Mouse (Mus musculus) CD4-positive, CD25-positive, alpha-beta regulatory T cell, adult 9 weeks (primary cell): Measurements from ENCODE around the gene Emd. TPM values are rescaled to one million over a fixed set of nuclear protein-coding genes. Genes with fewer than 3 reads are reported as not detected.

ENCODE experiments used
- polyA plus RNA-seq: library from polyadenylated mRNA; unstranded; fragments of 100-300 nt; shearing (Covaris generic); gene quantifications from one replicate; pipeline ENCODE4 v1.2.1, GENCODE M21; 2017

The Emd gene
- 70.3 TPM for polyA plus RNA-seq

DNA sequence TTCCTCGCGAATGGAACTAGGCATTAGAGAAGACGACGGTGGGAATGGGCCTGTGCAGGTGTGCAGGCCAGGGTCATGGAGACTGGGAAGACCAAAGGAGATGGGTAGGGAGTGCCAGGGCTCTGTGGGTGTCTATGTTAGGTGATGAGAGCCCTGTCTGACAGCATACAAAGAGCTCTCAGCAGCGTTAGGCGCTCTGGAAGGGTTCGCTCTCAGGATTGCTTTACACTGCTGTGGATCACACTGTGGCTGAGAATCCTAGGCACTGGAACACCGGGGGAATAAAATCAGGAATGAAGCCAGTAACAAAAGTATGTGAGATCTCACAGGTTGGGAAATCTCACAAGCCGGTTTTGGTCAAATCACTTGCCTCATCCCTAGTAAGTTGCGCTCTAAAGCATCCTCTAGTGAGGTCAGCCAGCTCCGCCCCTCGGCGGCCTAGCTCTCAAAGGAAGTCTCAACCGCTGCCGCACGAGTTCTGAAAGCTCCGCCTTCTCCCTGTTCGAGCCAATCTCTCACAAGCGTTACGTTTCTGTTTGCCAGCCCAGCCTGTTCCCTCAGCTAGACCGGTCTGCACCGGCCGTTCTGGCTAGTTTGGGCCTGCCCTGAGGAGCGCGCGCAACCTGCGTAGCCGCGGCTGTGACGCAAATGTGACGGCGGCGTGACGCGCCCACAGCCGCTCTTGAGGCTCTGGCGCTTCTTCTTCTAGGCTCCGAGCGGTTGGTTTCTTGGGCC lies at the start of gene Emd:
Gene Emd, plus strand, starts transcription at position 535 of the 735 bp plus-strand sequence.

DNA sequence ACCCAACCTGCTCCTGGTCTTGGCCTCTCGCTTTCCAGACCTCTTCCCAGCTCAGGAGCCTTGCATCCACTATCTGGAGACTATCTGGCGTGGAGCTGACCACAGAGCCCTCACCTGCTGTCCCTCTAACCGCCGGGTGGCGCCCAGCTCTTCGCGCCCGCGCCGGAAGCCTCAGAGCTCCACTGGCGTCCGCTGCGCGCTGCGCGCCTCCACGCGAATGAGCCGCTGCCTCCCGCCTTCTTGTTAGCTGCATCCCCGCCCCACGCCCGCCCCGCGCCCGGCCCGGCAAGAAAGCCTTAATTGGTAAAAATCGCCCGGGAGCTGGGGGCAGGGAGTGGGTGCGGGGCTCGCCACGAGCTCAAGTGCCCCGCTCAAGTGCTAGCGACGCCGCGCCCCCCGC lies 4.9 kb upstream of the Emd start, which contains the start of gene Flna:
Gene Flna, minus strand, starts transcription at position 206 of the 400 bp plus-strand sequence.

GRCm38 (mm10) chrX:74270062-74270901 lies 15.8 kb downstream of the Emd start, which contains the start of gene Rpl10:
Gene Rpl10 (plus strand): TSS chrX:74270812.

DNA sequence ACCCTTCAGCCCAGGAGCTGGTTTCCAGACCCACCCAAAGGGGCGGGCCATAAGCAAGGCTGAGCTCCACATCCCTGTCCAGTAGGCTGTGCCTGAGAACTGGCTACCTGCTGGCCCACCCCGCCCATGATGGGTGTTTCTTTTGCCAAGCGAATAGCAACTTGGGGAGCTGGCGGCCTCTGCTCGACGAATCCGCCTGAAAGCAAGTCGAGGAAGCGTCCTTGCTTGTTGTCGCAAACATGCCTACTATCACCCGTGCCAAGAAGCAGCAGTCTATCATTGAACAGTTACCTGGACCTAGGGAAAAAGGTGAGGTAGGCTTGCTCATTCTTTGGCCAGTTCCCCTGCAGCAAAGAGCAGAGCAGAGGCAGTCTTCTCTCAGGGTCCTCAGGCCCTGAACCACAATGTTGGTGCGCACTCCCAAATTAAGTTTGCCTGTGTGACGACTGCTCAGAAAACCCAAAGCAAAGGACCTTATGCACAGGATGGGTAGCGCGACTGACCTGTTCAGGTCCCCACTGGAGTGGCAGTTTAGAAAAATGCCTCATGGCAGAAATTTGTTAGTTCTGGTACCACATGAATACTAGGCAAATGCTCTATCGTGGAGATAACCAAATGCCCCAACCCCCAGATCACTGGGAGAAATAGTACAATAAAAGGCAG lies 27.4 kb downstream of the Emd start, which contains the start of the genes Taz and Dnase1l1:
Gene Taz, plus strand, starts transcription at position 181 of the 663 bp plus-strand sequence.
Gene Dnase1l1, minus strand, starts transcription at position 606 of the 663 bp plus-strand sequence.

DNA sequence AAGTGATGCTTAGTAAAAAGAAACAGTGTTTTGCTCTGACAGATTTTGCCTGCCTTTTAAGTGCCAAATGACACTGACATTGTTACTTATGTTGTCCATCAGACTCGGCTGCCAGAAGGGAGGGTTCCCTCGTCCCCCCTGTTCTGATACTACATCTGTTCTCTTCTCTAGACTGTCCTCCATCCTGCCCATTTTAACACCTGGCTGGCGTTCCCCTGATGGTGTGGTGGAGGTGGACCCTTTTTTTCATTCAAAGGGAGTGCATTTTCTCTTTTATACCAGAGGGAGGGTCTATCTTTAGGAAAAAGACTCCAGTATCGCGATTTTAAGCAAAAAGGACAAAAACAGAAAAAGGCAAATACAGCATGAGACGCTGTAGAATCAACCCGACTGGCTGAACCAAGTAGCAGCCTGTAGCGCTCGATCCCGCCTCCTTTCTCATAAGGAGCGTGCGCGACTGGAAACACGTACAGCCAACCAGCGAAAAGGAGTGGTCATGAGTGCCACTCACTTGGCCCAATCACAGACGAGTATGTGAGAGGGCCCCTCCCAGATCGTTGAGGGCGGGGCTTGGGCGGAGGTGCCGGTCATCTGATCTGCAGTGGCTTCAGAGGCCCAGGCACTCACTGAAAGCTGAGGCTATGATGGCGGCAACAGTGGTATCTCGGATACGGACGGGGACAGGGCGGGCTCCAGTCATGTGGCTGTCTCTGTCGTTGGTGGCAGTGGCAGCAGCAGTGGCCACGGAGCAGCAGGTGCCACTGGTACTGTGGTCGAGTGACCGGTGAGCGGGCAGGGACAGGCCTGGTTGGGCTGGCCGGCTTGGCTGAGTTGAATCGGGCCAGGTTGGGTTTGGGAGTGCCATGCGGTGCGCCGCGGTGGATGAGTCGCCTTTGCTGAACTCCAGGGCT lies 42.3 kb downstream of the Emd start, which contains the start of gene Atp6ap1:
Gene Atp6ap1, plus strand, starts transcription at position 560 of the 911 bp plus-strand sequence.

GRCm38 (mm10) chrX:74304867-74305700 lies 50.6 kb downstream of the Emd start, which contains the start of gene Gdi1:
Gene Gdi1 (plus strand): TSS chrX:74304998.

Other genes starting within 250 kb of the Emd start
- gene Irak1, start 230.8 kb upstream of the Emd start, polyA plus RNA-seq = 20.0 TPM
- not detected for gene Opn1mw, start 127.2 kb upstream of the Emd start, polyA plus RNA-seq
- gene Mecp2, start 119.3 kb upstream of the Emd start, polyA plus RNA-seq = 38.4 TPM
- not detected for gene Tex28, start 86.8 kb upstream of the Emd start, polyA plus RNA-seq
- gene Tktl1, start 77.4 kb upstream of the Emd start, polyA plus RNA-seq = 1.5 TPM
- 379 TPM for gene Flna, start 4.9 kb upstream of the Emd start, polyA plus RNA-seq
- 91.2 TPM for gene Rpl10, start 16.1 kb downstream of the Emd start, polyA plus RNA-seq
- 187 TPM for gene Taz, start 27.2 kb downstream of the Emd start, polyA plus RNA-seq
- gene Dnase1l1, start 27.6 kb downstream of the Emd start, polyA plus RNA-seq = 34.0 TPM
- 197 TPM for gene Atp6ap1, start 42.4 kb downstream of the Emd start, polyA plus RNA-seq
- 309 TPM for gene Gdi1, start 50.3 kb downstream of the Emd start, polyA plus RNA-seq
- gene Fam50a, start 58.3 kb downstream of the Emd start, polyA plus RNA-seq = 31.0 TPM
- gene Plxna3, start 74.4 kb downstream of the Emd start, polyA plus RNA-seq = 5.7 TPM
- gene Lage3, start 98.9 kb downstream of the Emd start, polyA plus RNA-seq = 71.9 TPM
- gene Ubl4a, start 118.5 kb downstream of the Emd start, polyA plus RNA-seq = 75.1 TPM
- gene Slc10a3, start 118.7 kb downstream of the Emd start, polyA plus RNA-seq = 45.3 TPM
- gene Fam3a, start 138.6 kb downstream of the Emd start, polyA plus RNA-seq = 44.4 TPM
- 57.9 TPM for gene Ikbkg, start 138.6 kb downstream of the Emd start, polyA plus RNA-seq
- 64.6 TPM for gene G6pdx, start 174.5 kb downstream of the Emd start, polyA plus RNA-seq
- not detected for gene Gm6880, start 226.7 kb downstream of the Emd start, polyA plus RNA-seq